Mouse (Mus musculus) A20 (cell line): Measurements from ENCODE around the gene Gm8126.
"Not testable (repeated sequence)": the region's sequence is repeated elsewhere in the genome, so short reads cannot be mapped to it uniquely, and the experiment has no call there.

Experiments
- DNase-seq: peaks from one replicate; pipeline ENCODE4 v3.0.0-alpha.2; 2011; ENCODE audit warnings: low read depth, low spot score

Gm8126 gene

GRCm38 (mm10) chr14:43258349-43258748, at the start of gene Gm8126:
Gm8126 (plus strand) TSS chr14:43258649.
- not testable (repeated sequence) for DNase-seq

- DNase-seq = not testable (repeated sequence)
Observed at GRCm38 (mm10) chr14:43235204-43235603, 23.2 kb upstream of the Gm8126 start, which contains the start of gene Gm8122. Gm8122 (minus strand) TSS chr14:43235304.

DNA sequence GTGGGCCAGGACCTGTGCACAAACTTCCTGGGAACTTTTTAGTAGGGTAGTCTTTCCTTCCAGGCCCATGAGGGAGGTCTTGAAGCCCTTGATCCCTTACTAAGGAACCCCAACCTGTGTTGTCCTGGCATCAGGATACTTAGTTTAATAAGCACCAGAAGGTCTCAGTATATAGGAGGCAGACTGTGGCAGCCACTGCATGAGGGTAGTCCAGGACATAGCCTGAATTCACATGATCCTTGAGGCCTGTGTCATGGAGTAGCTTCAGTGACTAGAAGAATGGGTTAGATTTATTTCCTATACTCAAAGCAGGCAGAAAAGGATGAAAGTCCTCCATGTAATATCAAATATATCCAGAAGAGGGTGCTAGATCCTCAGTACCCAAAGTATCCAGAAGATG, 20.7 kb upstream of the Gm8126 start:
- DNase-seq = not testable (repeated sequence)

- not testable (repeated sequence) for DNase-seq
Observed at GRCm38 (mm10) chr14:43249611-43250170, 8.8 kb upstream of the Gm8126 start.

GRCm38 (mm10) chr14:43250549-43251253, 7.7 kb upstream of the Gm8126 start:
- DNase-seq = not testable (repeated sequence)

DNA sequence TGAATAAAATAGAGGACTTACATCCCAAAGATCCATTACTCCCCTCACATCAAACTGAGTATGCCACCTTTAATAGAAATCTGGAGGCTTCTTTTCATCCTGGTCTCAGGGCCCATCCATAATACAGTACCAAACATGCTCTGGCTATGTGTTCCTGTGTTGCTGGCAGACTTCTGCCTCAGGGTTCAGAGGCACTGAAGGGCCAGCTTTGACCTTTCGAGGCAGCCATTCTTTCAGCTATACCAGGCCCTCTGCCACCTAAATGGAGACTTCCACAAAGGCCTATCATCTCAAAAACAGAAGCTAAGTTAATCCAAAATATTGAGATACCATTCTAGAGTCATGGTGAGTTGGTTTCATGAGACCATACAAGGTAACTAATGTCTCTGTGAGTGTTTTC, 1.9 kb upstream of the Gm8126 start:
- DNase-seq = not testable (repeated sequence)

GRCm38 (mm10) chr14:43263421-43263820, 5.0 kb downstream of the Gm8126 start:
- not testable (repeated sequence) for DNase-seq

DNA sequence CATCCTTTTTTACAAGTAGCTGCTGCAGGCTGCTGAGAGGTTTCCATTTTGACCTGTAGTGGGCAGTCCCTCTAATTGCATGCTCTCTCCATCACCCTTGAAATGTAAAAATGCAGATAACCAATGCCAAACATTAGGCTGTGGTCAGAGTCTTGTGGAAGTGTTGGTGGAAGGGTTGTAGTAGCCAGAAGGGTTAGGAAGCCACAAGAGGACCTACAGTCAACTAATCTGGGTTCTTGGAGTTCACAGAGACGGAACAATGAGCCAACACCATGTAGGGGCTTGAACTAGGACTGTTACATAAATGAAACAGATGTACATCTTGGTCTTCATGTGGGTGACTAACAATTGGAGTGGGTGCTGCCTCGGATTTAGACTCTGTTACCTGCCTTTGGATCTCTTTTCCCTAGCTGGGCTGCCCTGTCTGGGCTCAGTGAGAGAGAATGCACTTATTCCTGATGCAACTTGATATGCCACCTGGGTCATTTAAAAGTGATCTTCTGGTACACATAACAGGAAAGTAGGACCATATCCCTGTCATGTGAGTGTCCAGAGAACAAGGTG, 10.2 kb downstream of the Gm8126 start:
- not testable (repeated sequence) for DNase-seq

- not testable (repeated sequence) for DNase-seq
Observed at GRCm38 (mm10) chr14:43269211-43269610, 10.8 kb downstream of the Gm8126 start.

DNA sequence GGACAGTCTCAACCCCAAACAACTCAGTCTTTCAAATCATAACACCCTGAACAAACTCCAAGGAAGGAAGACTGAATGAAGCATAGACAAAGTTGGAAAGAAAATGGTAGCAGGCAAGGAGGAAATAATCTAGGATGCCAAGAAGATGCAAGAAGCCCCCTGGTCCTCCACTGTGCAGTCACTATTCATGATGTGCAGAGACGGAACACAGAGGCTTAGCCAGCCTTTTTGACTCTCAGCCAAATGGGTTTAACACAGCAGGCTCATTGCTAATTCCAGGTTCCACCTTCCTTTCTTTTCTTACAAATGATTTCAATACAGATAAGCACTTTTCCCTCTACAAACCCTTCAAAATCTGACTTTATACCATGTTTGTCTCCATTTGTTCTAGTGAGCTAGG, 14.7 kb downstream of the Gm8126 start:
- DNase-seq = not testable (repeated sequence)

DNA sequence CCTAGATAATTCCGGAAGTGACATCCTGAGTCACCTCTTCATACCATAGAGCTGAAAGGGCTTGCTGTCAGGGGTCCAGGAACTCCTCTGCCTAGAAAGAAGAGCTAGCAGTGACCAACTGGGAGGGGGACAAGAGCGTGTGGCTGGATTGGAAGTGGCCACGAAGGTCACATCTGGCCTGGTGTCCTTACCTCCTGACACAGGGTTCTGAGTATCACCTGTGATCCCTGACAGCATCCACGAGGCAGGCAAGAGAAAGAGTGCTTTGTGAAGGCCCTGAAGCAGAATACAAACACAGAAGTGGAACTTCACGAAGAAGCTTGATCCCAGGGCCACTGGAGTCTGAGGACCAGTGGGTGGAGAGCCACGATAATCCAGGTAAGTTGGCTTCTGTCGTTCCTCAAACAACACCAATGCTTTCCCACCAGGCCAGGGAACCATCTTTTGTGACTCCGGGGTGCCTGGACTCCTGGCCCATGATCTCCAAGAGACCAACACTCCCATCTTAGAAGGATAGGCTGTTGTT, 16.6 kb downstream of the Gm8126 start, which contains the start of gene Gm9732:
Gm9732 (plus strand) TSS at position 51 of the 526 bp plus-strand sequence.
- not testable (repeated sequence) for DNase-seq

GRCm38 (mm10) chr14:43275752-43276151, 17.3 kb downstream of the Gm8126 start:
- DNase-seq = not testable (repeated sequence)

- not testable (repeated sequence) for DNase-seq
Observed at GRCm38 (mm10) chr14:43277468-43277867, 19.0 kb downstream of the Gm8126 start.

DNA sequence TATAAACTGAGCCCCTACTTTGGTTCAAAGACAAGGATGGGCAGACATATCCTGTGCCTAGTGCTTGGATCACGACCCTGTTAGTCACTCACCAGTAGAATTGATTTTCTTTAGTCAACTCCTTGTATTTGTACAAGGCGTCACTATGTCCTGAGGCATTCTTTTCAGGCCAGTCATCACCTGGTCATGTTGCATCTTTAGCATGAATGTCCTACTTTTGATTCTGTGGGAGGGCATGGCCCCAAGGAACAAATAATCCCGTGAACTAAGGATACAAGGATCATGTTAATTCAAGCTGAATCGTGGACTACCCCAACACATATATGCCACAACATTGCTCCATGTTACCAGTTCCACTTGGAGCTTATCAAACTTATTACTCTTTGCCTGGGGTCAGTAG, 19.7 kb downstream of the Gm8126 start:
- not testable (repeated sequence) for DNase-seq

DNA sequence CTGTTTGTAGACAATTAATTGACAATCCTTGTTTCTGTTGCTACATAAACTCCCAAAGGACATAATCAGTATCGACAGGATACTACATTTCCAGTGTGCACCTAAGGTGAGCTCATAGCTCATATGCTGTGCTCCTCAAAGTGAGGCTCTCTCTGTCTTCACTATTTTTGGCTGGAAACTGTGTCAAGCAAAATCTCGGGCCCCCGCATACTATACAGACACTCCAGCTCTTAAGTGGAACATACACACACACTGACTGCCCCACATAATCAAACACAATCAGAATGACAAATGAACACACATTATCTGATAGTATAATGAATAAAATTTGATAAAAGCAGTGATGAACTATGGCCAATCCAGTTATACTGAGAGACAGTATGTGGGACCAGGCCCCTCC, 20.2 kb downstream of the Gm8126 start:
- not testable (repeated sequence) for DNase-seq

DNA sequence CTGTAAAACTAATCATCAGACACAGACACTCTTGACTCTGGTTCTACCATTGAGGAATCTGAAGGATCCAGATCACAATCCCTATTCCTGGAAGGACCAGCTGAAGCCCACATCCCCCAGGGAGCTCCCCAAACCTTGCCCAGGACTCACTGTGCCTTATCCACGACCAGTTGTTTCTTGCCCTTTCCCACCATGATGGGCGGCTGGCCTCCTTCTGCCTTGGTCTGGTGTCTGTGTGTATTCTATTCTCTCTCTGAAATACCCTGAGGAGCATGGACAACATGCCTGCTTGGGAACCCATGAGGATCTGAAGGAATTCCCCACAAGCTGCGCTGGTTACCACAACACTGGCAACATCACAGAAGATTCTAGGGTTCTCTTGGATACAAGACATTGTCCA, 35.1 kb downstream of the Gm8126 start, which contains the start of gene Gm8127:
Gm8127 (minus strand) TSS at position 330 of the 400 bp plus-strand sequence.
- DNase-seq = not testable (repeated sequence)
